ENCODE assay signal across 8 mouse cellular contexts in the genomic region with DNA sequence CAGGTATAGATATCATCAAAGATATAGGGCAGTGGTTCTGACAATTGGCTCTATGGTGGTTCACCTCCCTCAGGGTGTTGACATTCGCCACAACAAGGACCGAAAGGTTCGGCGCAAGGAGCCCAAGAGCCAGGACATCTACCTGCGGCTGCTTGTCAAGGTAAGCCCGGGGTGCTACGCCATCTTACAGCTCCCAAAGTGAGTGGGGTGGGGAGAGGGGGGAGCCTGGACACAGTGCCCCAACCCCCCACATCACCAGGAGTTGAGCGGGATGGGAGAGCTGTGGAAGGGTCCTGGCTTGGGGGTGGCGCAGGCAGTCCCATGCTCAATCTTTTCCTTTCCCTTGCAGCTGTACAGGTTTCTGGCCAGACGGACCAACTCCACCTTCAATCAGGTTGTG. TPM values are rescaled to one million over a fixed set of nuclear protein-coding genes. Genes with fewer than 3 reads are reported as not detected.
DNase-seq lines count a peak whose midpoint lies in the region; ATAC-seq and TF ChIP-seq lines count a peak whose summit lies in the region.

No protein-coding gene starts in this region.

- H3K9ac ChIP-seq in limb, embryonic 14.5 days (ENCODE audit: low read depth, low read length, severe bottlenecking), result peak overlapping the region; percentile 96
- H3K9ac ChIP-seq in stomach, embryonic 16.5 days (ENCODE audit: low read length), result peak overlapping the region; percentile 93

- no peak for TF ChIP-seq POLR2A in limb, embryonic 14.5 days (IDR thresholded peaks at IDR 0.05; ENCODE audit: borderline replicate concordance, extremely low read depth, insufficient read depth, insufficient read length)

- no peaks in the 10 kb centered on the region for H3K9me3 ChIP-seq in megakaryocyte, embryonic 14.5 days
- no peaks in the 10 kb centered on the region for H3K9me3 ChIP-seq in limb, embryonic 14.5 days (ENCODE audit: control insufficient read depth, low read length)
- H3K9me3 ChIP-seq in stomach, embryonic 16.5 days (replicated peaks; ENCODE audit: control insufficient read depth, low read length), result no peaks in the 10 kb centered on the region

- WGBS in limb, embryonic 14.5 days, result 81% methylated on average over 10 of the region's 10 CpGs
- 77% methylated on average over 10 of the region's 10 CpGs for WGBS in stomach, embryonic 16.5 days

- peak; percentile 59 for DNase-seq in cerebellum, adult 11-12 months
- no peak for DNase-seq in cerebellum, postnatal 14 days
- DNase-seq in limb, embryonic 14.5 days (ENCODE audit: low spot score), result no peak
- DNase-seq in layer of hippocampus, postnatal 25 days (ENCODE audit: extremely low spot score in 1 of 2, low spot score in 1 of 2), result no peak

- peak overlapping the region; percentile 89 for H3K4me2 ChIP-seq in limb, embryonic 14.5 days (replicated peaks; ENCODE audit: low read depth, low read length, severe bottlenecking)
- H3K4me2 ChIP-seq in stomach, embryonic 16.5 days (ENCODE audit: low read depth, low read length), result peak overlapping the region; percentile 80

- H3K4me3 ChIP-seq in megakaryocyte, embryonic 14.5 days (replicated peaks), result peak overlapping the region; percentile 99
- peak overlapping the region; percentile 77 for H3K4me3 ChIP-seq in limb, embryonic 14.5 days (replicated peaks; ENCODE audit: low read length)
- peak overlapping the region; percentile 89 for H3K4me3 ChIP-seq in stomach, embryonic 16.5 days (replicated peaks; ENCODE audit: low read length)

- H3K27ac ChIP-seq in limb, embryonic 14.5 days (replicated peaks; ENCODE audit: low read depth, low read length), result no peak overlapping the region
- H3K27ac ChIP-seq in stomach, embryonic 16.5 days (ENCODE audit: low read length), result peak overlapping the region; percentile 88

- peaks cover 63% of the 10 kb centered on the region for H3K36me3 ChIP-seq in megakaryocyte, embryonic 14.5 days (replicated peaks; ENCODE audit: low read length)
- H3K36me3 ChIP-seq in limb, embryonic 14.5 days (ENCODE audit: control insufficient read depth, insufficient read depth, low read length), result peaks cover 55% of the 10 kb centered on the region
- H3K36me3 ChIP-seq in stomach, embryonic 16.5 days (ENCODE audit: control insufficient read depth, insufficient read depth, low read length), result peaks cover 8% of the 10 kb centered on the region

- H3K27me3 ChIP-seq in megakaryocyte, embryonic 14.5 days (replicated peaks), result no peaks in the 10 kb centered on the region
- no peaks in the 10 kb centered on the region for H3K27me3 ChIP-seq in limb, embryonic 14.5 days (ENCODE audit: control insufficient read depth, insufficient read depth, low read length)
- H3K27me3 ChIP-seq in stomach, embryonic 16.5 days (ENCODE audit: control insufficient read depth, insufficient read depth, low read length), result no peaks in the 10 kb centered on the region

- H3K4me1 ChIP-seq in megakaryocyte, embryonic 14.5 days, result peaks cover 65% of the 10 kb centered on the region
- peaks cover 29% of the 10 kb centered on the region for H3K4me1 ChIP-seq in limb, embryonic 14.5 days (ENCODE audit: control insufficient read depth, insufficient read depth, low read length)
- peaks cover 32% of the 10 kb centered on the region for H3K4me1 ChIP-seq in stomach, embryonic 16.5 days (ENCODE audit: control insufficient read depth, insufficient read depth, low read length)

- ATAC-seq in megakaryocyte, adult 5-6 weeks (ENCODE audit: poor library complexity, severe bottlenecking), result no peak
- no peak for ATAC-seq in limb, embryonic 14.5 days (ENCODE audit: low FRiP score, low read depth)
- ATAC-seq in stomach, embryonic 16.5 days (ENCODE audit: insufficient read depth, low FRiP score), result no peak
- ATAC-seq in granulocyte monocyte progenitor cell, adult 5-6 weeks (replicated peaks; ENCODE audit: poor library complexity, severe bottlenecking), result no peak

RNA-seq across cellular contexts. Expression of gene Sphk2, which starts 1.4 kb away (rescaled TPM):
- polyA plus RNA-seq in megakaryocyte, embryonic 14.5 days (2012; ENCODE audit: insufficient read depth, low replicate concordance), result 242 and 413 TPM in 2 replicates
- 14.6 and 21.2 TPM in 2 replicates for total RNA-seq in megakaryocyte, adult 5-6 weeks (2015)
- total RNA-seq in megakaryocyte, adult 5-6 weeks (2017), result 13.7 and 15.7 TPM in 2 replicates
- polyA plus RNA-seq in limb, embryonic 14.5 days (2012; rRNA removed), result 36.9 and 48.5 TPM in 2 replicates
- 27.5 and 29.2 TPM in 2 replicates for polyA plus RNA-seq in limb, embryonic 14.5 days (2014; fragmentation: Nextera tagmentation; extraction: Ambion mirVana)
- 38.9 and 45.9 TPM in 2 replicates for polyA plus RNA-seq in stomach, embryonic 16.5 days (2015; fragmentation: Nextera tagmentation; extraction: Ambion mirVana)
- total RNA-seq in granulocyte monocyte progenitor cell, adult 5-6 weeks (2014; fragmentation: Nextera tagmentation), result 14.9 and 26.4 TPM in 2 replicates
- total RNA-seq in granulocyte monocyte progenitor cell, adult 5-6 weeks (2017), result 10.0 and 10.6 TPM in 2 replicates
- 10 to 100 TPM; 33.7 to 34.7 TPM for total RNA-seq in layer of hippocampus, postnatal 25 days (2021)

RNA-seq across cellular contexts. Expression of gene Fam83e, which starts 1.8 kb away (rescaled TPM):
- not detected in 2 replicates for polyA plus RNA-seq in megakaryocyte, embryonic 14.5 days (2012; ENCODE audit: insufficient read depth, low replicate concordance)
- total RNA-seq in megakaryocyte, adult 5-6 weeks (2015), result 0.18 and 0.29 TPM in 2 replicates
- total RNA-seq in megakaryocyte, adult 5-6 weeks (2017), result 0.12 and 0.22 TPM in 2 replicates
- 0.92 and 0.95 TPM in 2 replicates for polyA plus RNA-seq in limb, embryonic 14.5 days (2012; rRNA removed)
- polyA plus RNA-seq in limb, embryonic 14.5 days (2014; fragmentation: Nextera tagmentation; extraction: Ambion mirVana), result 0.30 and 0.48 TPM in 2 replicates
- polyA plus RNA-seq in stomach, embryonic 16.5 days (2015; fragmentation: Nextera tagmentation; extraction: Ambion mirVana), result 16.0 and 24.7 TPM in 2 replicates
- total RNA-seq in granulocyte monocyte progenitor cell, adult 5-6 weeks (2014; fragmentation: Nextera tagmentation), result 0.34 and 0.90 TPM in 2 replicates
- 0.39 and 0.77 TPM in 2 replicates for total RNA-seq in granulocyte monocyte progenitor cell, adult 5-6 weeks (2017)
- total RNA-seq in layer of hippocampus, postnatal 25 days (2021), result under 1 TPM; 0.12 to 0.21 TPM

RNA-seq across cellular contexts. Expression of gene Rpl18, which starts 3.9 kb away (rescaled TPM):
- polyA plus RNA-seq in megakaryocyte, embryonic 14.5 days (2012; ENCODE audit: insufficient read depth, low replicate concordance), result 10,199 and 14,647 TPM in 2 replicates
- total RNA-seq in megakaryocyte, adult 5-6 weeks (2015), result 1,249 and 1,272 TPM in 2 replicates
- total RNA-seq in megakaryocyte, adult 5-6 weeks (2017), result 1,058 and 1,261 TPM in 2 replicates
- 1,056 and 1,196 TPM in 2 replicates for polyA plus RNA-seq in limb, embryonic 14.5 days (2012; rRNA removed)
- 1,210 and 1,246 TPM in 2 replicates for polyA plus RNA-seq in limb, embryonic 14.5 days (2014; fragmentation: Nextera tagmentation; extraction: Ambion mirVana)
- 915 and 1,024 TPM in 2 replicates for polyA plus RNA-seq in stomach, embryonic 16.5 days (2015; fragmentation: Nextera tagmentation; extraction: Ambion mirVana)
- total RNA-seq in granulocyte monocyte progenitor cell, adult 5-6 weeks (2014; fragmentation: Nextera tagmentation), result 2,165 and 2,847 TPM in 2 replicates
- 1,831 and 2,021 TPM in 2 replicates for total RNA-seq in granulocyte monocyte progenitor cell, adult 5-6 weeks (2017)
- 100 to 1,000 TPM; 342 to 393 TPM for total RNA-seq in layer of hippocampus, postnatal 25 days (2021)

RNA-seq across cellular contexts. Expression of gene Spaca4, which starts 6.4 kb away (rescaled TPM):
- not detected in 2 replicates for polyA plus RNA-seq in megakaryocyte, embryonic 14.5 days (2012; ENCODE audit: insufficient read depth, low replicate concordance)
- not detected in 2 replicates for total RNA-seq in megakaryocyte, adult 5-6 weeks (2015)
- total RNA-seq in megakaryocyte, adult 5-6 weeks (2017), result not detected in 2 replicates
- polyA plus RNA-seq in limb, embryonic 14.5 days (2012; rRNA removed), result not detected in 2 replicates
- polyA plus RNA-seq in limb, embryonic 14.5 days (2014; fragmentation: Nextera tagmentation; extraction: Ambion mirVana), result not detected in 2 replicates
- polyA plus RNA-seq in stomach, embryonic 16.5 days (2015; fragmentation: Nextera tagmentation; extraction: Ambion mirVana), result 0.79 and 2.2 TPM in 2 replicates
- total RNA-seq in granulocyte monocyte progenitor cell, adult 5-6 weeks (2014; fragmentation: Nextera tagmentation), result not detected in 2 replicates
- not detected in 2 replicates for total RNA-seq in granulocyte monocyte progenitor cell, adult 5-6 weeks (2017)
- total RNA-seq in layer of hippocampus, postnatal 25 days (2021), result not detected

RNA-seq across cellular contexts. Expression of gene Dbp, which starts 14.3 kb away (rescaled TPM):
- 23.4 and 41.9 TPM in 2 replicates for polyA plus RNA-seq in megakaryocyte, embryonic 14.5 days (2012; ENCODE audit: insufficient read depth, low replicate concordance)
- total RNA-seq in megakaryocyte, adult 5-6 weeks (2015), result 3.3 and 4.1 TPM in 2 replicates
- 3.9 and 5.9 TPM in 2 replicates for total RNA-seq in megakaryocyte, adult 5-6 weeks (2017)
- 15.1 and 16.8 TPM in 2 replicates for polyA plus RNA-seq in limb, embryonic 14.5 days (2012; rRNA removed)
- polyA plus RNA-seq in limb, embryonic 14.5 days (2014; fragmentation: Nextera tagmentation; extraction: Ambion mirVana), result 7.0 and 8.9 TPM in 2 replicates
- 2.7 and 2.9 TPM in 2 replicates for polyA plus RNA-seq in stomach, embryonic 16.5 days (2015; fragmentation: Nextera tagmentation; extraction: Ambion mirVana)
- total RNA-seq in granulocyte monocyte progenitor cell, adult 5-6 weeks (2014; fragmentation: Nextera tagmentation), result 1.7 and 3.1 TPM in 2 replicates
- 4.0 and 6.3 TPM in 2 replicates for total RNA-seq in granulocyte monocyte progenitor cell, adult 5-6 weeks (2017)
- 10 to 100 TPM; 65.3 to 80.4 TPM for total RNA-seq in layer of hippocampus, postnatal 25 days (2021)
